ENCODE assay signal across 24 mouse cellular contexts in the genomic region with DNA sequence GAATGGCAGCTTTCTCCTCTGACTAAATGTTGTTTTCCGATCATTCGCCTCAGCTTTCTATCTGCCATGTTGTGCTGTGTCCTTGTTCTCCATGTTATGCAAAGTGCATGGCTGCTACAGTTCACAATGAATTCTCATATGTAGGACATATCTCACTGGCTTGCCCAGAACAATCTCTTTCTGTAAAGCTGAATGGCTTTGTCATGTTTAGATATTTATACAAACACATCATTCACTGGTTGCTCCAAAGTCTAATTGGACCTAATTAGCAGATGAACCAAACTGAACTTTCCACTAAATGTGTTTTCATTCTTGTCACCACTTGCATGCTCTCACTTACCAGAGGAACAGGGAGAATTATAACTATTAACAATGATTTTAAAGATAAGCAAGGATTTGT.
DNase-seq lines count a peak whose midpoint lies in the region; ATAC-seq lines count a peak whose summit lies in the region.
"Had no signal": no experiment of that assay in that cellular context is flagged by ENCODE, and none has a peak within 500 bp of the region (broad histone marks: within the 10 kb centered on the region; RNA-seq: fewer than 3 reads in every experiment).

No protein-coding gene starts in this region.

- H3K36me3 ChIP-seq in forebrain, embryonic 11.5 days (ENCODE audit: control insufficient read depth, insufficient read depth, low read length) = no peaks in the 10 kb centered on the region
- no peaks in the 10 kb centered on the region for H3K36me3 ChIP-seq in forebrain, embryonic 15.5 days
- no peaks in the 10 kb centered on the region for H3K36me3 ChIP-seq in embryonic facial prominence, embryonic 10.5 days (replicated peaks)
- H3K36me3 ChIP-seq in heart, embryonic 10.5 days = no peaks in the 10 kb centered on the region
- H3K36me3 ChIP-seq: embryonic facial prominence, embryonic 13.5 days; embryonic facial prominence, embryonic 15.5 days; forebrain, embryonic 12.5 days; G1E had no signal

- no peaks in the 10 kb centered on the region for H3K9me3 ChIP-seq in forebrain, embryonic 11.5 days (ENCODE audit: control insufficient read depth, low read length)
- H3K9me3 ChIP-seq in forebrain, embryonic 15.5 days = no peaks in the 10 kb centered on the region
- no peaks in the 10 kb centered on the region for H3K9me3 ChIP-seq in embryonic facial prominence, embryonic 10.5 days
- H3K9me3 ChIP-seq in heart, embryonic 10.5 days = no peaks in the 10 kb centered on the region
- H3K9me3 ChIP-seq: embryonic facial prominence, embryonic 13.5 days; embryonic facial prominence, embryonic 15.5 days; forebrain, embryonic 12.5 days had no signal

- no peaks in the 10 kb centered on the region for H3K27me3 ChIP-seq in forebrain, embryonic 11.5 days (ENCODE audit: control insufficient read depth, insufficient read depth, low read length)
- no peaks in the 10 kb centered on the region for H3K27me3 ChIP-seq in forebrain, embryonic 15.5 days
- H3K27me3 ChIP-seq in embryonic facial prominence, embryonic 10.5 days (replicated peaks; ENCODE audit: low read depth, poor library complexity, severe bottlenecking) = no peaks in the 10 kb centered on the region
- no peaks in the 10 kb centered on the region for H3K27me3 ChIP-seq in heart, embryonic 10.5 days (ENCODE audit: insufficient read depth, poor library complexity, severe bottlenecking)
- H3K27me3 ChIP-seq: CH12.LX; embryonic facial prominence, embryonic 13.5 days; embryonic facial prominence, embryonic 15.5 days; forebrain, embryonic 12.5 days had no signal

- WGBS in forebrain, embryonic 11.5 days = 90% methylated on average over 2 of the region's 2 CpGs
- whole genome bisulfite sequencing in forebrain, embryonic 15.5 days = 59% methylated on average over 2 of the region's 2 CpGs
- WGBS in embryonic facial prominence, embryonic 10.5 days = 88% methylated on average over 2 of the region's 2 CpGs
- WGBS in heart, embryonic 10.5 days = 95% methylated on average over 2 of the region's 2 CpGs

- H3K27ac ChIP-seq in forebrain, embryonic 11.5 days (ENCODE audit: low read depth, low read length) = no peak overlapping the region
- H3K27ac ChIP-seq in forebrain, embryonic 15.5 days (replicated peaks) = no peak overlapping the region
- H3K27ac ChIP-seq in embryonic facial prominence, embryonic 10.5 days (replicated peaks) = no peak overlapping the region
- no peak overlapping the region for H3K27ac ChIP-seq in heart, embryonic 10.5 days
- H3K27ac ChIP-seq: embryonic facial prominence, embryonic 13.5 days; embryonic facial prominence, embryonic 15.5 days; forebrain, embryonic 12.5 days had no signal

- H3K9ac ChIP-seq in forebrain, embryonic 11.5 days (ENCODE audit: low read length) = no peak overlapping the region
- no peak overlapping the region for H3K9ac ChIP-seq in forebrain, embryonic 15.5 days (replicated peaks)
- H3K9ac ChIP-seq: embryonic facial prominence, embryonic 13.5 days; embryonic facial prominence, embryonic 15.5 days; forebrain, embryonic 12.5 days had no signal

- no peaks in the 10 kb centered on the region for H3K4me1 ChIP-seq in forebrain, embryonic 11.5 days (replicated peaks; ENCODE audit: control insufficient read depth, insufficient read depth, low read length)
- no peaks in the 10 kb centered on the region for H3K4me1 ChIP-seq in forebrain, embryonic 15.5 days
- no peaks in the 10 kb centered on the region for H3K4me1 ChIP-seq in embryonic facial prominence, embryonic 10.5 days
- H3K4me1 ChIP-seq in heart, embryonic 10.5 days = no peaks in the 10 kb centered on the region
- H3K4me1 ChIP-seq: embryonic facial prominence, embryonic 13.5 days; embryonic facial prominence, embryonic 15.5 days; forebrain, embryonic 12.5 days had no signal

- H3K4me3 ChIP-seq in forebrain, embryonic 11.5 days (ENCODE audit: low read depth, low read length) = no peak overlapping the region
- no peak overlapping the region for H3K4me3 ChIP-seq in forebrain, embryonic 15.5 days
- H3K4me3 ChIP-seq in embryonic facial prominence, embryonic 10.5 days = no peak overlapping the region
- no peak overlapping the region for H3K4me3 ChIP-seq in heart, embryonic 10.5 days
- H3K4me3 ChIP-seq: embryonic facial prominence, embryonic 13.5 days; embryonic facial prominence, embryonic 15.5 days; erythroblast, embryonic 14.5 days; forebrain, embryonic 12.5 days had no signal

- H3K4me2 ChIP-seq in forebrain, embryonic 11.5 days (ENCODE audit: low read depth, low read length, severe bottlenecking) = no peak overlapping the region
- no peak overlapping the region for H3K4me2 ChIP-seq in forebrain, embryonic 15.5 days (replicated peaks)
- H3K4me2 ChIP-seq: embryonic facial prominence, embryonic 13.5 days; embryonic facial prominence, embryonic 15.5 days; forebrain, embryonic 12.5 days had no signal

- DNase-seq in forebrain, embryonic 11.5 days (ENCODE audit: low spot score) = no peak
- peak; percentile 67 for DNase-seq in Muller cell, postnatal 12 days (ENCODE audit: inconsistent ontology term)
- peak; percentile 71 for DNase-seq in retina, embryonic 14.5 days (ENCODE audit: low spot score)
- peak; percentile 6 for DNase-seq in retina, postnatal 7 days (ENCODE audit: low read depth, low spot score)
- DNase-seq in embryonic facial prominence, embryonic 10.5 days (ENCODE audit: low spot score) = no peak
- DNase-seq in heart, embryonic 10.5 days (ENCODE audit: low spot score) = no peak
- DNase-seq: adrenal gland, adult 8-10 months; adrenal gland, postnatal 14 days; adrenal gland, postnatal 36 days; B cell, adult 2 months; cerebellum, adult 11 months; cerebellum, adult 18-20 months; cerebellum, adult 8-10 months; cerebellum, postnatal 10 days; cerebellum, postnatal 25 days had no signal

- ATAC-seq in forebrain, embryonic 11.5 days (replicated peaks; ENCODE audit: low FRiP score) = peak; percentile 51; the same call in 1 of the 2 replicates
- no peak for ATAC-seq in forebrain, embryonic 15.5 days (replicated peaks)
- ATAC-seq: CD4-positive, CD25-positive, alpha-beta regulatory T cell, adult 4 months; forebrain, embryonic 16.5 days had no signal

Comparison
In these comparisons a context has a peak if more than half of its experiments do, and no peak if none do; other contexts are left out.
1. DNase-seq: peak in Muller cell, postnatal 12 days (single experiment), retina, embryonic 14.5 days (single experiment) and retina, postnatal 7 days (single experiment); none in forebrain, embryonic 11.5 days (single experiment), embryonic facial prominence, embryonic 10.5 days (single experiment) and heart, embryonic 10.5 days (single experiment).